Mouse (Mus musculus) erythroid progenitor cell, adult 5-6 weeks (primary cell): ENCODE results near the gene Znhit3. TPM values are rescaled to one million over a fixed set of nuclear protein-coding genes. Genes with fewer than 3 reads are reported as not detected.
A peak's percentile ranks its signal among the peaks of the same experiment; 100 is the strongest.

Experiments
- ATAC-seq: replicated peaks from 2 replicates; pipeline ENCODE4 v1.8.0; 2016; ENCODE audit warnings: moderate number of reproducible peaks, mild to moderate bottlenecking, moderate TSS enrichment, inconsistent platforms; ENCODE audit not compliant: poor library complexity, low FRiP score, severe bottlenecking
- total RNA-seq, 2 experiments: library from RNA; stranded (forward) in 1 of 2; stranded (reverse) in 1 of 2; fragments of 150-400 nt in 1 of 2; fragments of 186-747, 209-891 nt in 1 of 2; gene quantifications; 2 replicates each; pipeline versions ENCODE4 v1.2.3 to v1.2.4; 2015 to 2017; ENCODE audit warnings: low replicate concordance in 2 of 2

The Znhit3 gene
- total RNA-seq (2015; ENCODE audit: low replicate concordance) (9.4 and 26.4 TPM in 2 replicates), total RNA-seq (2017; ENCODE audit: low replicate concordance) (6.0 and 14.2 TPM in 2 replicates)

GRCm38 (mm10) chr11:84916053-84916702 lies at the start of gene Znhit3:
Gene Znhit3, minus strand, starts transcription at chr11:84916366.
- peak; percentile 78 for ATAC-seq

- ATAC-seq, result no peak
Measured at GRCm38 (mm10) chr11:84963556-84963955, 47.4 kb upstream of the Znhit3 start.

GRCm38 (mm10) chr11:84962536-84962935 lies 46.4 kb upstream of the Znhit3 start:
- no peak for ATAC-seq

- ATAC-seq, result no peak
Measured at GRCm38 (mm10) chr11:84961571-84961970, 45.4 kb upstream of the Znhit3 start.

- no peak for ATAC-seq
Measured at GRCm38 (mm10) chr11:84960780-84961179, 44.6 kb upstream of the Znhit3 start.

- ATAC-seq, result no peak
Measured at GRCm38 (mm10) chr11:84960291-84960690, 44.1 kb upstream of the Znhit3 start.

GRCm38 (mm10) chr11:84959701-84960181 lies 43.6 kb upstream of the Znhit3 start:
- ATAC-seq, result no peak

GRCm38 (mm10) chr11:84959181-84959580 lies 43.0 kb upstream of the Znhit3 start:
- ATAC-seq, result no peak

- no peak for ATAC-seq
Measured at GRCm38 (mm10) chr11:84958271-84958630, 42.1 kb upstream of the Znhit3 start.

- 0 out of 2 replicates have a peak, but pooled peaks have one; percentile 36 for ATAC-seq
Measured at GRCm38 (mm10) chr11:84957591-84958270, 41.6 kb upstream of the Znhit3 start, which contains the start of gene Car4. Gene Car4, plus strand, starts transcription at chr11:84957786.

GRCm38 (mm10) chr11:84957171-84957570 lies 41.0 kb upstream of the Znhit3 start:
- ATAC-seq, result no peak

GRCm38 (mm10) chr11:84956400-84956799 lies 40.2 kb upstream of the Znhit3 start:
- no peak for ATAC-seq

- no peak for ATAC-seq
Measured at GRCm38 (mm10) chr11:84952611-84953010, 36.4 kb upstream of the Znhit3 start.

- no peak for ATAC-seq
Measured at GRCm38 (mm10) chr11:84948526-84948925, 32.4 kb upstream of the Znhit3 start.

GRCm38 (mm10) chr11:84948114-84948513 lies 31.9 kb upstream of the Znhit3 start:
- no peak for ATAC-seq

GRCm38 (mm10) chr11:84947206-84947605 lies 31.0 kb upstream of the Znhit3 start:
- ATAC-seq, result no peak

GRCm38 (mm10) chr11:84945841-84946240 lies 29.7 kb upstream of the Znhit3 start:
- no peak for ATAC-seq

- no peak for ATAC-seq
Measured at GRCm38 (mm10) chr11:84944639-84945435, 28.7 kb upstream of the Znhit3 start.

- ATAC-seq, result no peak
Measured at GRCm38 (mm10) chr11:84943948-84944347, 27.8 kb upstream of the Znhit3 start.

- no peak for ATAC-seq
Measured at GRCm38 (mm10) chr11:84940140-84940539, 24.0 kb upstream of the Znhit3 start.
